In the genomic region with DNA sequence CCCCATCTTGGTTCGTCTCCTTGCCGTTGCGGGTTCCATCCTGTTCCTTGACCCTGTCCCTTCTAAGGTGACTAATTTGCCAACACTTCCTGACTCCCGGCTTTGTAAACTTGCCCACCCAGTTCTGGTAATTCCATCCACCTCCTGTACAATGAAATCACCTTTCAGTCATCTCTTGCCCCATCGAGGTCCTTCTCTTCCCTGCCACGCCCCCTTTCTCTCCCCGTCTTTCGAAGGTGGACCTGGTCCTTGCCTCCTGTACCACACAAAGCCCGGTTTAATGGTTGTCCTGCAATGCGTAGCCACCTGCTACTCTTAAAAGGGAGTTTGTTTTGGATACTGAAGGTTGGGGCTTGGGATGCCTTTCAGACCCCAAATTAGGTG, we compare ENCODE assay signal across 8 mouse cellular contexts. TPM values are rescaled to one million over a fixed set of nuclear protein-coding genes. Genes with fewer than 3 reads are reported as not detected.
DNase-seq lines count a peak whose midpoint lies in the region; ATAC-seq and TF ChIP-seq lines count a peak whose summit lies in the region.

No protein-coding gene starts in this region.

- H3K9ac ChIP-seq in intestine, embryonic 14.5 days (ENCODE audit: low read length), result peak overlapping the region; percentile 74
- peak overlapping the region; percentile 88 for H3K9ac ChIP-seq in midbrain, embryonic 12.5 days (replicated peaks)

- no peak for DNase-seq in intestine, embryonic 14.5 days (ENCODE audit: low spot score)
- no peak for DNase-seq in frontal cortex, postnatal 14 days (ENCODE audit: low spot score in 2 of 2)
- DNase-seq in cerebellum, adult 11-12 months, result no peak
- DNase-seq in thymus, postnatal 4 days, result no peak

- ATAC-seq in megakaryocyte, adult 5-6 weeks (ENCODE audit: poor library complexity, severe bottlenecking), result no peak
- ATAC-seq in intestine, embryonic 14.5 days (replicated peaks; ENCODE audit: low FRiP score, low TSS enrichment, low read depth), result no peak; the same call in 1 of the 2 replicates
- ATAC-seq in midbrain, embryonic 12.5 days (ENCODE audit: low FRiP score, low read depth), result peak; percentile 24

- peak overlapping the region; percentile 99 for H3K4me3 ChIP-seq in megakaryocyte, embryonic 14.5 days (replicated peaks)
- H3K4me3 ChIP-seq in cortical plate, adult 2 months (ENCODE audit: insufficient read depth, low read length), result peak overlapping the region; percentile 77
- H3K4me3 ChIP-seq in intestine, embryonic 14.5 days (ENCODE audit: low read depth, low read length), result peak overlapping the region; percentile 97
- peak overlapping the region; percentile 97 for H3K4me3 ChIP-seq in midbrain, embryonic 12.5 days

- H3K4me1 ChIP-seq in megakaryocyte, embryonic 14.5 days, result peaks cover 51% of the 10 kb centered on the region
- H3K4me1 ChIP-seq in cortical plate, adult 2 months (ENCODE audit: control insufficient read depth, insufficient read depth, low read length), result 0 out of 2 replicates have a peak, but pooled peaks cover 2% of the 10 kb centered on the region
- 0 out of 2 replicates have a peak, but pooled peaks cover 5% of the 10 kb centered on the region for H3K4me1 ChIP-seq in intestine, embryonic 14.5 days (replicated peaks; ENCODE audit: control insufficient read depth, insufficient read depth, low read length)
- peaks cover 4% of the 10 kb centered on the region; the same call in 1 of the 2 replicates for H3K4me1 ChIP-seq in midbrain, embryonic 12.5 days

- no peak overlapping the region for H3K27ac ChIP-seq in cortical plate, adult 2 months (ENCODE audit: insufficient read depth, low read length)
- H3K27ac ChIP-seq in intestine, embryonic 14.5 days (ENCODE audit: low read depth), result no peak overlapping the region
- no peak overlapping the region for H3K27ac ChIP-seq in midbrain, embryonic 12.5 days (replicated peaks)

- peaks cover 10% of the 10 kb centered on the region for H3K36me3 ChIP-seq in megakaryocyte, embryonic 14.5 days (replicated peaks; ENCODE audit: low read length)
- H3K36me3 ChIP-seq in intestine, embryonic 14.5 days (ENCODE audit: control insufficient read depth, insufficient read depth, low read length), result no peaks in the 10 kb centered on the region
- H3K36me3 ChIP-seq in midbrain, embryonic 12.5 days, result 0 out of 2 replicates have a peak, but pooled peaks cover 10% of the 10 kb centered on the region

- no peaks in the 10 kb centered on the region for H3K27me3 ChIP-seq in megakaryocyte, embryonic 14.5 days (replicated peaks)
- no peaks in the 10 kb centered on the region for H3K27me3 ChIP-seq in intestine, embryonic 14.5 days (replicated peaks; ENCODE audit: control insufficient read depth, insufficient read depth, low read length)
- H3K27me3 ChIP-seq in midbrain, embryonic 12.5 days, result no peaks in the 10 kb centered on the region

- no peak for TF ChIP-seq POLR2A in cortical plate, adult 2 months (IDR thresholded peaks at IDR 0.05; ENCODE audit: extremely low read depth, insufficient read depth, low read length)

- under 1% methylated on average over 10 of the region's 10 CpGs for WGBS in intestine, embryonic 14.5 days
- WGBS in midbrain, embryonic 12.5 days, result 0% methylated on average over 10 of the region's 10 CpGs

- H3K4me2 ChIP-seq in intestine, embryonic 14.5 days (ENCODE audit: low read length), result peak overlapping the region; percentile 91
- H3K4me2 ChIP-seq in midbrain, embryonic 12.5 days (replicated peaks), result peak overlapping the region; percentile 82

- TF ChIP-seq CTCF in cortical plate, adult 2 months (IDR thresholded peaks at IDR 0.05; ENCODE audit: extremely low read depth, insufficient read depth, low read length), result no peak

- no peaks in the 10 kb centered on the region for H3K9me3 ChIP-seq in megakaryocyte, embryonic 14.5 days
- no peaks in the 10 kb centered on the region for H3K9me3 ChIP-seq in intestine, embryonic 14.5 days (ENCODE audit: control insufficient read depth, low read length)
- no peaks in the 10 kb centered on the region for H3K9me3 ChIP-seq in midbrain, embryonic 12.5 days

RNA-seq across cellular contexts. Expression of gene Uchl3, which starts 0.8 kb away (rescaled TPM):
- polyA plus RNA-seq in megakaryocyte, embryonic 14.5 days (2012; ENCODE audit: insufficient read depth, low replicate concordance), result 15.2 TPM in 1 of 2 replicates, not detected in the other
- 40.1 and 40.6 TPM in 2 replicates for total RNA-seq in megakaryocyte, adult 5-6 weeks (2015)
- total RNA-seq in megakaryocyte, adult 5-6 weeks (2017), result 27.2 and 33.0 TPM in 2 replicates
- 51.4 and 52.3 TPM in 2 replicates for polyA plus RNA-seq in cortical plate, adult 2 months (2012; rRNA removed)
- 145 and 154 TPM in 2 replicates for polyA plus RNA-seq in intestine, embryonic 14.5 days (2014; fragmentation: Nextera tagmentation; extraction: Ambion mirVana)
- 154 and 167 TPM in 2 replicates for polyA plus RNA-seq in midbrain, embryonic 12.5 days (2016; fragmentation: Nextera tagmentation; extraction: Ambion mirVana)

RNA-seq across cellular contexts. Expression of gene Commd6, which starts 14.0 kb away (rescaled TPM):
- polyA plus RNA-seq in megakaryocyte, embryonic 14.5 days (2012; ENCODE audit: insufficient read depth, low replicate concordance), result 2.4 and 7.9 TPM in 2 replicates
- total RNA-seq in megakaryocyte, adult 5-6 weeks (2015), result 47.9 and 51.0 TPM in 2 replicates
- 25.7 and 34.9 TPM in 2 replicates for total RNA-seq in megakaryocyte, adult 5-6 weeks (2017)
- polyA plus RNA-seq in cortical plate, adult 2 months (2012; rRNA removed), result 52.2 and 64.5 TPM in 2 replicates
- polyA plus RNA-seq in intestine, embryonic 14.5 days (2014; fragmentation: Nextera tagmentation; extraction: Ambion mirVana), result 103 and 106 TPM in 2 replicates
- 99.5 and 115 TPM in 2 replicates for polyA plus RNA-seq in midbrain, embryonic 12.5 days (2016; fragmentation: Nextera tagmentation; extraction: Ambion mirVana)

RNA-seq across cellular contexts. Expression of gene Tbc1d4, which starts 45.5 kb away (rescaled TPM):
- 1.5 TPM in 1 of 2 replicates, not detected in the other for polyA plus RNA-seq in megakaryocyte, embryonic 14.5 days (2012; ENCODE audit: insufficient read depth, low replicate concordance)
- 11.5 and 12.4 TPM in 2 replicates for total RNA-seq in megakaryocyte, adult 5-6 weeks (2015)
- 7.4 and 8.3 TPM in 2 replicates for total RNA-seq in megakaryocyte, adult 5-6 weeks (2017)
- 6.5 and 8.1 TPM in 2 replicates for polyA plus RNA-seq in cortical plate, adult 2 months (2012; rRNA removed)
- 7.3 and 7.5 TPM in 2 replicates for polyA plus RNA-seq in intestine, embryonic 14.5 days (2014; fragmentation: Nextera tagmentation; extraction: Ambion mirVana)
- 7.2 and 8.5 TPM in 2 replicates for polyA plus RNA-seq in midbrain, embryonic 12.5 days (2016; fragmentation: Nextera tagmentation; extraction: Ambion mirVana)
